Mouse (Mus musculus): Measurements from ENCODE around the gene Gria2. TPM values are rescaled to one million over a fixed set of nuclear protein-coding genes. Genes with fewer than 3 reads are reported as not detected.

Gria2 gene
- polyA plus RNA-seq (2017; shearing (Covaris generic)) = 0.11 TPM

DNA sequence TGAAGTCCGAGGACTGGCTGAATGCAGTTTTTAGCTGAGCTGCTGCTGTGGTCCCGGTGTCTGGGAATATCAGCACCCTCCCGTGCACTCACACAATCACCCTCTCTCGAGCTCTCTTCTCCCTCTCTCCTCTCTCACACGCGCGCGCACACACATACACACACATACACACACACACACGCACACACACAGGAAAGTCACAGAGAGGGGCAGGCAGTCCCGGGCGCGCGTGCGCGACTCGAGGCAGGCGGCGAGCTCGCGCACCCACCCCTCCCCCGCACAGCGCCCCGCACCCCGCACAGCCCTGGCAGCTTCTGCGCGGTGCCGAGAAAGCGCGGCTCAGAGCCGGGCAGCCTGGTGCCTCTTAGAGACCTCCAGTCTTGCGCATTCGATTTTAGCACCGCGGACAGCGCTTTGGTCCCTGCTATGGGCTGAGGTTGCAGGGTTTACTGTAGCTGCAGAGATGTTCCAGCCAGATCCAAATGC lies at the start of gene Gria2:
Gria2 (minus strand) TSS at position 240 of the 486 bp plus-strand sequence.

Other genes with a start within 250 kb of the Gria2 start
- not detected for gene Glrb, start 110.8 kb upstream of the Gria2 start, polyA plus RNA-seq (2017; shearing (Covaris generic))
- gene Pdgfc, start 233.6 kb upstream of the Gria2 start, polyA plus RNA-seq (2017; shearing (Covaris generic)) = not detected